Mouse (Mus musculus) liver, postnatal 0 days (tissue): Measurements from ENCODE around the gene Fezf2.

Experiments
- CTCF ChIP-seq: sonication (generic); IDR thresholded peaks from 2 replicates; pipeline ENCODE4 v1.5.1; 2016; ENCODE audit warnings: antibody characterized with exemption, low read depth
- EP300 ChIP-seq: IDR thresholded peaks from 2 replicates; pipeline ENCODE4 v1.6.1; 2016; ENCODE audit warnings: antibody characterized with exemption, low read depth, mild to moderate bottlenecking

DNA sequence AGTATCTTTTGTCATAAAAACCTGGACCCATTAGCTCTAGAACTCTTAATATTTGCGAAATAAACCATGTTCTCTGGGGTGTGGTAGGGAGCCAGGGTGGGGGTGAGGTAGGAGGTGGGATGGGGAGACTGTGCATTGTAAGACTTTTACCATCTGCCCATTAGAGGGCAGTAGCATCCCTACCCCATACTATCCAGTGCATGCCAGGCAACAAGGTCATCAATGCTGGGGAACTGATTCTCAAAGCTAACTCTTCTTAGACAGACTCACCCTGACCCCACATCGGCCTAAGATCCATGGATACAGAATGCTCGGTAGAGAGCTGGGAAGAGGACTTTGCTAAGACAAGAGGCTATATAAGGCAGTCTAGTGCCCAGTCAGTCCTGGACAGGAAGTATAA, 49.6 kb upstream of the Fezf2 start:
- peak; percentile 7; the same call in 1 of the 2 replicates for TF ChIP-seq CTCF
- TF ChIP-seq EP300, result no peak
